Mouse (Mus musculus) layer of hippocampus, adult 18-20 months (tissue): ENCODE measurements around the gene Car8. TPM values are rescaled to one million over a fixed set of nuclear protein-coding genes. Genes with fewer than 3 reads are reported as not detected.

Source experiments
- DNase-seq, 2 experiments: peaks; one replicate each; pipeline ENCODE4 v3.0.0; 2022; ENCODE audit warnings: low spot score in 2 of 2
- long read RNA-seq: library from polyadenylated mRNA; stranded (forward); transcript quantifications from one replicate; pipeline ENCODE4 v2.0.0, GENCODE M21; 2021
- total RNA-seq, 2 experiments: library from RNA; stranded (reverse); gene quantifications; 2 replicates each; pipeline ENCODE4 v1.2.3; 2021

Car8 gene
- 1 to 10 TPM; 2.3 to 2.5 TPM for total RNA-seq
- long read RNA-seq, partial matches to known transcripts, result 0 of 1 reads
- long read RNA-seq, other reads (novel, unspliced or antisense), result 0 of 1 reads

GRCm38 (mm10) chr4:8238560-8239305, at the start of gene Car8:
Gene Car8 (minus strand): TSS chr4:8239041.
- DNase-seq, result peak in 1 of 2 experiments; percentile 8

- no peak for DNase-seq
Measured at GRCm38 (mm10) chr4:8284934-8285333, 46.1 kb upstream of the Car8 start.

DNA sequence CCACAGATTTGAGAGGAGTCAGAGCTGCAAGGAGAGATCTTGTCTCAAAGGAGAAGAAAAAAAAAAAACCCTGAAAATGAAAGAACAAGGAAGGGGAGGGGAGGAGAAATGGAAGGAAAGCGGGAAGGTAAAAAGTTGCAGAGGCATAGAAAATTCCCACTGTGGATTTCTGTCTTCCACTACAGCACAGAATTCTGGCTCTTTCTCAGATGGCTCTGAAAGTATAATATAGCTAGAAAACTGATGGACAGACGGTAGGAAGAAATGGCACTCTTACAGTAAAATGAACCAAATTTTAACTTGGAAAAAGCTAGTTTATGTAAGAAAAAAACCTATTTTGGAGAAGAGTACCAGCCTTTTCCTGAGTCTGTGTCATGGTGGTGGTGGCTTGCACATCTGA, 39.3 kb upstream of the Car8 start:
- DNase-seq, result no peak

- no peak for DNase-seq
Measured at GRCm38 (mm10) chr4:8249805-8250204, 11.0 kb upstream of the Car8 start.

DNA sequence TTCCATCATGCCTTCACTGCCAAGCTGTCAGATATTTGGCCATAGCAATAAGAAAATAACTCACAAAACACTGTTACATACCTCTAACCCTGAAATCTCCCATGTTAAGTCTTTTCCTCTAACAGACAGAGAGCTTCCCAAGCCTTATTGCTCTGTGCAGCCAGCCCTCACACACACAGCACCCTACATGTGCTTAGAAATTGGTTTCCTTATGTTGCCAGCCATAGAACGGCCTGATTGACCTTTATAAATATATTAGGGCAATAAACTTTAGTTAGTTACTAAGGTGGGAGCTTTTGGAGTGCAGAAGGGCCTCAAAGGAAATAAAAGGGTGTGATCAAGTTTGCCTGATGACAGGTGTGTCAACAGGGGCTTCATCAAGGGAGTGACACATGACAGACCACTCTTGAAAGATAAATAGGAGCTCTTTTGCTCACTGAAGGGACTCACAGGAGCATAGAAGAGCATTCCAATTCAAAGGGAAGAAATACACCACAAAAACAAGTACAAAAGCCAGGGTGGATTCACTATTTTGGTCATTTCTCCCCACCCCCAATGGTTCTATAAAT, 6.7 kb upstream of the Car8 start:
- no peak for DNase-seq

DNA sequence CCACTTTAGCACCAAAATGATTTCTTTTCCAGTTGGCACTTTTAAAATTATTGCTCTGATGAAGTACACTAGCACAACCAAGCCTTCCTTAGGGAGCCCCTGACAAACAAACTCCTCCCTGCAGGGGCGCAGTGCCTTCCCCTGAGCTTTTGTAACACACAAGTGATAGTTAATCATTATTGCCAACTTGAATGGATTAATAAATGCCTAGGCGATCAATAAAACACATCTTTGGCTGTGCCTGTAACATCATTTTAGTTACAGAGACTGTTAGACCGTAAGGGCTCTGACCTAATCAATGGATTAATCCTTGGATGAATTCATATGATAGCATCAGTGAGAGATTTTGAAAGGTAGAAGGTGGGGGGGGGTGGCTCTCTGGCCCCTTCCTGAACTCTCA, 6.2 kb upstream of the Car8 start:
- DNase-seq, result no peak

GRCm38 (mm10) chr4:8239699-8240098, 858 bp upstream of the Car8 start:
- no peak for DNase-seq

DNA sequence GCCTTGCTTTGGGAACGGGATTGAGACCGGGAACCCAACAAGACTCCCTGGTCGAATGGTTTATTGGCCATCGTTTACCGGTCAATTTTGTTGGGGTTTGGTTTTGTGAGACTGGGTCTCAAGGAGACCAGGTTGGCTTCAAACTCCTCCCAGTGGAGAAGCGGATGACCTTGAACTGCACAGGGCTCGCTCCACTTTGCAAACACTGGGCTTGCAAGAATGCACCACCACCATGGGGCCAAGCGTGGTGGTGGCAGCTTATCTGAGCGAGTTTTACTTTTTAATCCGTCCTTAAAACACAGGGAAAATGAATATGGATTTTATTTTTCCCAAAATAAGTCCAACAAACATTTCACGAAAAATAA, 447 bp upstream of the Car8 start:
- DNase-seq, result no peak

DNA sequence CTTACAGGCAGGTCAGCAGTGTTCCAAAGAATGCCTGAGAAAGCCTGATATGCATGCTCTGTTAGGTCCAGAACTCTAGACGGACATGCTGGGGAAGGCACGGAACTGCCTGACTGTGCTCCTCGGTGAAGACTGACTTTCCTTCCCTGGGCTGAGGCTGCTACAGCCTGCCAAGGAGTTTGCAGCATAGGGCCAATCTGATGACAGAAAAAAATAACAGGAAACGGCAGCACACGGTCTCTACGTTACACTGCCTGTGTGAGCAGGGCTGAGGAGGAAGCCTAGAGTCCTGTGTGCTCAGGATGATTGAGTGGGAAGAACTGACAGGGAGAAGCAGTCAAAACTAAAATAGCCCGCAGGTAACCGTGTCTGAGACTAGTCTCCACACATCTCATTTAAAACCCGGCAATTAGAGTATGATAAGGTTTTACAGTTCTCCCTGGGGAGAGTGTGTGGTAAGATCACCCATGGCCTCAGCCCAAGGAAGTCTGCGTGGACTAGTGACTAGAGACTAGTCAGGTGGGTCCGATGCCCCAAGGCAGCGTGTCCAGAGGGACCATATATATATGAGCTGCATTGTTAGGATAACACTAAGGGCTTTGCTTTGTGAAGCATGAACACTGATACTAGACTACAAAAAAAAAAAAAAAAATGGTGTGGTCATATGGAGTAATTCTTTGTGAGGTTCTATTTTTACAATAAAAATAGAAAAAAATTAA, 6.3 kb downstream of the Car8 start:
- DNase-seq, result no peak

DNA sequence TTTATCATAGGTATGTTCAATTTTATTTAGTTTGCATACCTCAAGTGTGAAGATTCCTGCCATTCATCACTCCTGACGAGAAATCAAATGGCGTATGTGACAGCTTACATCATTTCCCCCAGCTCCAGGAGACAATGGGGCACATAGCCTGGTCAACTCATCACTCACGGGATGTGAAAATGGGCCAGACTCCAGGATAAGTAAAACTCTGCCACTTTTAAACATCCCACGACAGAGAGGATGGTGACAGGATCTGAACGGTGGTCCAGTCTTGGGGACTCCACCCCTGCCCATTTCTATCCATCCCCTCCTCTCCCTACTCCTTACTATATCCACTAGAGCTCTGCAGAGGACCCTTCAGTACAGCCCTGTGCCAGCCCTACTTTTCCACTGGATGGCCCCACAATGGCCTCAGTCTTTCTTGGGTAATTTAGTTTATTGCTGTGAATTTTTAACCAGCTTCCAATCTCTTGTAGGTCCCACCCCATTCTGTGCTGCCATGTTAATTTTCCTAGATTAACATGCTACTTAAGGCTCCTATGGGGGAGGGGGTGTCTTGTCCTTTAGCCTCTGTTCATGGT, 7.5 kb downstream of the Car8 start:
- DNase-seq, result no peak

DNA sequence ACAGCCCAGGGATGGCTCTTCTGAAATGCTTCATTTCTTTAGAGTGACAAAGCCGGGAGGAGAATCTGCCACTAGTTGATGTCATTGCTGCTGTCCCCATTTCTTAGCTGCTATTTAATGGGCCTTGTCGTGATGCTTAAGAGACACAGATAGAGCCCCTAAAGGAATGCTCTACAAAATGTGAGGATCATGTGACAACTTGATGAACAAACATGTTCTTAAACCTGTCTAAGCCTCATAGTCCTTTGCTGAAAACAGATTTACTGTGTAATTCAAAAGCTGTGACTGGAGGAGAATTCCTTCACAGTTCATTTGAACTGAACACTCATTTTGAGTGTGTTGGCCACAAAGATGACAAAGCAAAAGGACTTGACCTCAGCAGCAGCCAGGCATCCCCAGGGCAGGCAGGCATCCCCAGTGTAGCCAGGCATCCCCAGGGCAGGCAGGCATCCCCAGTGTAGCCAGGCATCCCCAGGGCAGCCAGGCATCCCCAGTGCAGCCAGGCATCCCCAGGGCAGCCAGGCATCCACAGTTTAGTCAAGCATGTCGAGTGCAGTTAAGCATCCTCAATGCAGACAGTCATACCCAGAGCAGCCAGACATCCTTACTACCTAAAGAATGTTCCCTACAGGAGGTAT, 9.1 kb downstream of the Car8 start:
- no peak for DNase-seq

DNA sequence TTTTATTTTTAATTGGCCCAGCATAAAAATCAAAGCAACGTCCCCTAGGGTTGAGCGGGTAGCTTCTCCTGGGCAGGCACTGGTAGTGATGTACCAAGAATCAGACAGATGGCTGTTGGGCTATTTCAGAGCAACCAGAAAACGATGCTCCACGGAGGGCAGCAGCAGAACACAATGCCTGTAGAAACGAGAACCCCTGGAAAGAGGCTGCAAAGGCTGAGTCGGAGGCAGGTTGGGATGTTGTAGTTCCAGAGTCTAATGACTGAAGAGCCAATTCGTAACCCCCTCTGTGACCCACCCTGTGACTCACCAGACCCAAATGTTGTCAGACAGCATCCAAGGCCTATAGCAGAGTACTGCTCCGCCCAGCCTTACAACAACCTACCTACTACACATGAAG, 19.9 kb downstream of the Car8 start:
- no peak for DNase-seq

DNA sequence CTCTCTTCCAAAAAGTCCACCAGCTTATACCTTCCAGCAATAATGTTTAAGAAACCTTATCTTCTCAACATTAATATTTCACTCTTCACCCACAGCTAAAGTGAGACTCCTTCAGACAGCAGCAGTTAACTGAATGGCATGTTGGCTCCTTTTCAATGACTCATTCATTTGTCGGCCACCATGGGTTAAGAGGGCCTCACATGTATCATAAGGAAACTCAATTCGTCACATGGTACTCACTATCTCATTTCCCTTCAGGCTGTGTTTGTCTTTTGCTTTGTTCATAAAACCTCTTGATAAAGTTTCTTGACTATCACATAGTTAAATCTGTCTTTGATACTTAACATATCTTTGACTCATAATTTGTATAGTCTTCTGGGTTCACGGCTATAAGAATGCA, 20.8 kb downstream of the Car8 start:
- no peak for DNase-seq

DNA sequence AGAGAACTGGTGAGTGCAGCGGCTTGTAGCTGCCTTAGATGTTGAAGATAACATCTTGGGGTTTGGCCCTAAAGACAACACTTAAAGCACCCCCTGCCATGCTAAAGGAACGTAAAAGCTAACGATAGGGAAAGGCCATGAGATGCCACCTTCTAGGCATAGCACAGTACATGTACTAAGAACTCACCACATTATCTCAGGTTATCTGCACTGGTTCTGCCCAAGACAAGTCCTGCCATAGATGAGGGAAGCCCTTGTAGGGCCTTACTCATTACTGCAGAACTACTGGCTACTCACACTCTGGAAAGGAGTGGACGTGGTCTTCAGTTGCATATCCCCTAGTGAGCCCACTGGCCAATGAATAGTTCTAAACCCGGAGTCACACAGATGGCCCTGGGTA, 21.6 kb downstream of the Car8 start:
- no peak for DNase-seq

GRCm38 (mm10) chr4:8216551-8216950, 22.3 kb downstream of the Car8 start:
- peak in 1 of 2 experiments; percentile 2 for DNase-seq

DNA sequence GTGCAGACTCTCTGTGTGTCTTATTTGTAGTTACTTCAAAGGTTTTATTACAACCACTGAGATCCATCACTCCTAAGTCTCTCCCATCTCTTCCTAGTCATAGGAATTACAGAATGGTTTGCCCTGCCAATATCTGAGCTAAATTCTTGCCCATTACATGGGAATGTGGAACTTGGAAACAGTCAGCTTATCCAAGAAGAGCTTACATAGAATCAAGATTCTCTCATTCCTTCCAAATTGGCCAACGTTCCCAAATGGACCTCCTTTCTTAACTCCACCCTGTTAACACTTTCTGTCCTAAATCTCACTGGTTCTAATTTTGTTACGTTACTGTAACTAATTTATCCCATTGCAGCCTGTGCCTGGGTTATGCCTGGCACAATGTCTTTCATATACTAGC, 25.2 kb downstream of the Car8 start:
- no peak for DNase-seq

DNA sequence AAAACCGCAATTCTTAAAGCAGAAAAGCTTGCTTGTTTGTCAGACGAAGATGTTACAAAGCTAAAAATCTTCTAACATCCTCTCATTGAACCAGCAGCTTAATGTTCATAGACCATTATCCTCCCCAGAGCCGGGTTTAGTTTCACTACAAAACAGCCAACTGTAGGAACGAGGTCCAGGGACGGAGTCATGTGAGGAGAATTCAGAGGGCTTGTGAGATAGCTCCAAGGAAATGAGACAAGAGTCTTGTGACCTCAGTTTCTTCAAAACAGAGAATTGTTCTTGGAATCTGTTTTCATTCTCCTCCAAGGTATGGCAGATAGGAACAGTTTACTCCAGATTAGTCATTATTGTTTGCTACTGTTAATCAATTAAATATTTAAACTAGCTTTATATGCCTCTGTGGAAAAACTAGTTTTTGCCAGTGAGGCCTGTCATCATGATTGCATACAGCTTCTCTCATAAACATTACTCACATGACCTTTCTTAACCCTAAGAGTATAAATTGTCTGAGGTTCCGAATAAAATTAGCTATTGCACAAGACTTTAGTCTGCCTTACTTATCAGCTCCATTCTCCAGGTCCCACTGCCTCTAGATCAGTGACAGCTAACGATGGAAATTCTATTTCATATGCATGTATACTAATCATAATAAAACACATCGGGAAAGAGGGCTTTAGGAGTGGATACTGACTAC, 25.8 kb downstream of the Car8 start:
- no peak for DNase-seq

DNA sequence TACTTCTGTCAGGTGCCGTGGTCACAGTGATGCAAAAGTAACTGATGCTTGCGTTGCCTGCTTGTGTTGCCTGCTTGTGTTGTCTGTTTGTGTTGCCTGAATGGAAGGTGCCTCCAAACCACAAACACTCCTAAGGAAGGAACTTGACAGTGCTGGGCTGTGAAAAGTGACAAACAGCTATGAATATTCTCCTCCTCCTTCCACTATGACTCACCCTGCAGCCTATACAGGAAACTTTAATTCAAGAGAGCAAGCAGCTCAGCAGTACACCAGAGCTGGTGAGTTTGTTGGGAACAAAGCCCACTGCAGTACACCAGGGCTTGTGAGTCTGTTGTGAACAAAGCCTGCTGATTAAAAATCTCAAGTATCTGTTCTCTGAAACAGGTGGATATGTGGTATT, 28.4 kb downstream of the Car8 start:
- no peak for DNase-seq

- DNase-seq, result no peak
Measured at GRCm38 (mm10) chr4:8207924-8208323, 30.9 kb downstream of the Car8 start.

DNA sequence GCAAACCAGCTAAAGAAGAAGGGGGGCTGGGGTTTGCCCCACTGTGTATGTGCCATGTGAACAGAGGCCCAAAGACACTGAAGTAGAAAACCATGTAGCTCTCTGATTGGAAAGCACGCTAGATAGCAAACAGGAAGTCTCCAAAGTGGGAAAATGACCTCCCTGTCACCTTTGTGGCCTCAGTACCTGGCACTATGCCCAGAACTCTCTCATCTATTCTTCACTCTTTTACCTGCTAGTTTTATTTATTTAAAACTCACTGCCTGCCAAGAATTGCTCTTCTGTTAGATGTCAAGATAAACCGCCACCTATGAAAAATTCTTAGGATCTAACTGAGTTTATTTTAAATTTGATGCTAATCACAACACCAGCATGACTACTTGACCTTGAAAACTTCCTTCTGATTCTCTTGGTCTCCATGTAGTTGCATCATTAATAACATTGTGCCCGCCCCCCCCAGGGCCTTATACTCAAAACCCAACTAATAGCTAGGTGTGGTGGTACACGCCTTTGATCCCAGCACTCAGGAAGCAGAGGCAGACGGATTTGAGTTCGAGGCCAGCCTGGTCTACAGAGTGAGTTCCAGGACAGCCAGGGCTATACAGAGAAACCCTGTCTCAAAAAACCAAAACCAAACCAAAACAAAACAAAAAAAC, 31.8 kb downstream of the Car8 start:
- no peak for DNase-seq
